ENCODE assay signal across 26 mouse cellular contexts in the genomic region with DNA sequence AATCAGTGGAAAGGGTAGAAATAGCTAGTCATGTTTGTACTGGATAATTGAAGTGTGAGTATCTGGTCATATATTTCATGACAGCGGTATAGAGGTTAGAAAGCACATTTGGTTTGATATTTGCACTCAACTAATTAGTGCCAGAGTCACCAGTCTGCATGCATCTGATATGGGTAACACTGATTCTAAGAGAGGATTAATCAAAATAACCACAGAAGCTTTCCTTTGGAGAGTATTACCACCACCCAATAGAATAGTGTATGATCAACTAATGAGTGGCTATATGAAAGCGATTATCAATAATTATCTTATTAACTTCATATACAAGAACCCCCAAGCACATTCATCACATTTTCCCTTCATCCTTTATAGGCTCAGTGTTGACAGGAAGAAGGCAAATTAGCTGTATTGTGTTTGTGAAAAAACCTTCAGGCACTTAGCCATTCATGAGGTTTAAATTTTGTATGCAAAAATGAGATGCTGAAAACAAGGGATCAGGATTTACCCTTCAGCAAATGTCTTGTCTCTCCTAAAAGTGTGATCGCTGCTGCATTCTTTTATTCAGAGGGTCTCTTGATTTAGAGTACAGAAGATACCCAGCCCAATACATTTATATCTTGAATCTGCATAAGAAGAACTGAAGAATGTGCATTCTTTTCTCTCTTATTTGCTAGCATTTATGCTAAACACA.
A peak's percentile ranks its signal among the peaks of the same experiment; 100 is the strongest.
DNase-seq lines count a peak whose midpoint lies in the region; ATAC-seq and TF ChIP-seq lines count a peak whose summit lies in the region.
"Had no signal": no experiment of that assay in that cellular context is flagged by ENCODE, and none has a peak within 500 bp of the region (broad histone marks: within the 10 kb centered on the region; RNA-seq: fewer than 3 reads in every experiment).

No protein-coding gene starts in this region.

- H3K9me3 ChIP-seq in forebrain, embryonic 13.5 days (replicated peaks) = no peaks in the 10 kb centered on the region
- H3K9me3 ChIP-seq in forebrain, embryonic 12.5 days = no peaks in the 10 kb centered on the region
- H3K9me3 ChIP-seq in forebrain, embryonic 16.5 days (ENCODE audit: control insufficient read depth, low read length) = no peaks in the 10 kb centered on the region
- H3K9me3 ChIP-seq in forebrain, postnatal 0 days (ENCODE audit: low read length) = no peaks in the 10 kb centered on the region
- H3K9me3 ChIP-seq in midbrain, embryonic 15.5 days = no peaks in the 10 kb centered on the region
- H3K9me3 ChIP-seq in midbrain, embryonic 11.5 days (ENCODE audit: control insufficient read depth, low read length) = no peaks in the 10 kb centered on the region
- H3K9me3 ChIP-seq: embryonic facial prominence, embryonic 12.5 days; embryonic facial prominence, embryonic 15.5 days; heart, embryonic 12.5 days; heart, embryonic 15.5 days; hindbrain, embryonic 10.5 days; hindbrain, embryonic 13.5 days; intestine, embryonic 15.5 days had no signal

- H3K27me3 ChIP-seq in forebrain, embryonic 13.5 days = no peaks in the 10 kb centered on the region
- H3K27me3 ChIP-seq in forebrain, embryonic 12.5 days = no peaks in the 10 kb centered on the region
- H3K27me3 ChIP-seq in forebrain, embryonic 16.5 days (replicated peaks; ENCODE audit: control insufficient read depth, insufficient read depth, low read length) = no peaks in the 10 kb centered on the region
- no peaks in the 10 kb centered on the region for H3K27me3 ChIP-seq in forebrain, postnatal 0 days (ENCODE audit: insufficient read depth, low read length)
- no peaks in the 10 kb centered on the region for H3K27me3 ChIP-seq in midbrain, embryonic 15.5 days (replicated peaks)
- no peaks in the 10 kb centered on the region for H3K27me3 ChIP-seq in midbrain, embryonic 11.5 days (ENCODE audit: control insufficient read depth, insufficient read depth, low read length)
- H3K27me3 ChIP-seq: embryonic facial prominence, embryonic 12.5 days; embryonic facial prominence, embryonic 15.5 days; heart, embryonic 12.5 days; heart, embryonic 15.5 days; hindbrain, embryonic 13.5 days; intestine, embryonic 15.5 days had no signal

- no peak overlapping the region for H3K4me2 ChIP-seq in forebrain, embryonic 13.5 days
- no peak overlapping the region for H3K4me2 ChIP-seq in forebrain, embryonic 12.5 days
- no peak overlapping the region for H3K4me2 ChIP-seq in forebrain, embryonic 16.5 days (ENCODE audit: low read length)
- H3K4me2 ChIP-seq in forebrain, postnatal 0 days (ENCODE audit: low read depth) = no peak overlapping the region
- H3K4me2 ChIP-seq in midbrain, embryonic 15.5 days = no peak overlapping the region
- H3K4me2 ChIP-seq in midbrain, embryonic 11.5 days = no peak overlapping the region
- H3K4me2 ChIP-seq: embryonic facial prominence, embryonic 12.5 days; embryonic facial prominence, embryonic 15.5 days; heart, embryonic 12.5 days; heart, embryonic 15.5 days; hindbrain, embryonic 13.5 days; intestine, embryonic 15.5 days had no signal

- 57% methylated on average over 3 of the region's 3 CpGs for WGBS in forebrain, embryonic 13.5 days
- WGBS in forebrain, embryonic 12.5 days = 54% methylated on average over 3 of the region's 3 CpGs
- 51% methylated on average over 3 of the region's 3 CpGs for WGBS in forebrain, embryonic 16.5 days
- 50% methylated on average over 3 of the region's 3 CpGs for WGBS in forebrain, postnatal 0 days
- 59% methylated on average over 3 of the region's 3 CpGs for WGBS in midbrain, embryonic 15.5 days
- 78% methylated on average over 3 of the region's 3 CpGs for WGBS in midbrain, embryonic 11.5 days

- no peak overlapping the region for H3K4me3 ChIP-seq in forebrain, embryonic 13.5 days
- no peak overlapping the region for H3K4me3 ChIP-seq in forebrain, embryonic 12.5 days (replicated peaks)
- no peak overlapping the region for H3K4me3 ChIP-seq in forebrain, embryonic 16.5 days (replicated peaks; ENCODE audit: low read length)
- no peak overlapping the region for H3K4me3 ChIP-seq in forebrain, postnatal 0 days (ENCODE audit: low read depth, low read length)
- no peak overlapping the region for H3K4me3 ChIP-seq in midbrain, embryonic 15.5 days
- H3K4me3 ChIP-seq in midbrain, embryonic 11.5 days (ENCODE audit: low read depth, low read length) = no peak overlapping the region
- H3K4me3 ChIP-seq: embryonic facial prominence, embryonic 12.5 days; embryonic facial prominence, embryonic 15.5 days; erythroblast, embryonic 14.5 days; heart, embryonic 12.5 days; heart, embryonic 15.5 days; hindbrain, embryonic 10.5 days; hindbrain, embryonic 13.5 days; intestine, embryonic 15.5 days had no signal

- no peak overlapping the region for H3K9ac ChIP-seq in forebrain, embryonic 13.5 days
- no peak overlapping the region for H3K9ac ChIP-seq in forebrain, embryonic 12.5 days
- no peak overlapping the region for H3K9ac ChIP-seq in forebrain, embryonic 16.5 days (replicated peaks; ENCODE audit: low read depth, low read length)
- H3K9ac ChIP-seq in forebrain, postnatal 0 days = no peak overlapping the region
- H3K9ac ChIP-seq in midbrain, embryonic 15.5 days = no peak overlapping the region
- no peak overlapping the region for H3K9ac ChIP-seq in midbrain, embryonic 11.5 days (ENCODE audit: low read length)
- H3K9ac ChIP-seq: embryonic facial prominence, embryonic 12.5 days; embryonic facial prominence, embryonic 15.5 days; heart, embryonic 12.5 days; heart, embryonic 15.5 days; hindbrain, embryonic 13.5 days; intestine, embryonic 15.5 days had no signal

- no peaks in the 10 kb centered on the region for H3K4me1 ChIP-seq in forebrain, embryonic 13.5 days
- H3K4me1 ChIP-seq in forebrain, embryonic 12.5 days = no peaks in the 10 kb centered on the region
- no peaks in the 10 kb centered on the region for H3K4me1 ChIP-seq in forebrain, embryonic 16.5 days (replicated peaks; ENCODE audit: control insufficient read depth, insufficient read depth, low read length)
- H3K4me1 ChIP-seq in forebrain, postnatal 0 days (ENCODE audit: insufficient read depth) = no peaks in the 10 kb centered on the region
- peaks cover 2% of the 10 kb centered on the region; the same call in 1 of the 2 replicates for H3K4me1 ChIP-seq in midbrain, embryonic 15.5 days
- H3K4me1 ChIP-seq in midbrain, embryonic 11.5 days (ENCODE audit: control insufficient read depth, insufficient read depth, low read length) = no peaks in the 10 kb centered on the region
- H3K4me1 ChIP-seq: embryonic facial prominence, embryonic 12.5 days; embryonic facial prominence, embryonic 15.5 days; heart, embryonic 12.5 days; heart, embryonic 15.5 days; hindbrain, embryonic 10.5 days; hindbrain, embryonic 13.5 days; intestine, embryonic 15.5 days had no signal

- TF ChIP-seq CTCF in forebrain, postnatal 0 days (IDR thresholded peaks at IDR 0.05; ENCODE audit: low read depth) = no peak

- peak; percentile 78; the same call in 1 of the 2 replicates for ATAC-seq in forebrain, embryonic 13.5 days
- ATAC-seq in forebrain, embryonic 12.5 days (ENCODE audit: low FRiP score) = no peak
- peak; percentile 33 for ATAC-seq in forebrain, embryonic 16.5 days
- ATAC-seq in forebrain, postnatal 0 days = no peak
- 0 out of 2 replicates have a peak, but pooled peaks have one; percentile 48 for ATAC-seq in midbrain, embryonic 15.5 days (replicated peaks)
- ATAC-seq in midbrain, embryonic 11.5 days (ENCODE audit: low FRiP score) = no peak
- ATAC-seq: hindbrain, embryonic 16.5 days; intestine, embryonic 15.5 days had no signal

- no peak for DNase-seq in forebrain, postnatal 0 days
- DNase-seq in midbrain, embryonic 11.5 days (ENCODE audit: low spot score, missing footprints) = no peak
- DNase-seq: adrenal gland, postnatal 10 days; adrenal gland, postnatal 36 days; cerebellum, adult 11 months; cerebellum, adult 2 months; cerebellum, adult 9-11 months; cerebellum, postnatal 25 days; gastrocnemius, postnatal 25 days; heart, adult 18-20 months; heart, postnatal 10 days; heart, postnatal 36 days; kidney, adult 11 months had no signal

- no peaks in the 10 kb centered on the region for H3K36me3 ChIP-seq in forebrain, embryonic 13.5 days (ENCODE audit: poor library complexity, severe bottlenecking)
- no peaks in the 10 kb centered on the region for H3K36me3 ChIP-seq in forebrain, embryonic 12.5 days (replicated peaks)
- H3K36me3 ChIP-seq in forebrain, embryonic 16.5 days (ENCODE audit: control insufficient read depth, insufficient read depth) = no peaks in the 10 kb centered on the region
- no peaks in the 10 kb centered on the region for H3K36me3 ChIP-seq in forebrain, postnatal 0 days (ENCODE audit: insufficient read depth)
- no peaks in the 10 kb centered on the region for H3K36me3 ChIP-seq in midbrain, embryonic 15.5 days (replicated peaks)
- no peaks in the 10 kb centered on the region for H3K36me3 ChIP-seq in midbrain, embryonic 11.5 days (ENCODE audit: control insufficient read depth, insufficient read depth, low read length)
- H3K36me3 ChIP-seq: embryonic facial prominence, embryonic 12.5 days; embryonic facial prominence, embryonic 15.5 days; heart, embryonic 12.5 days; heart, embryonic 15.5 days; hindbrain, embryonic 10.5 days; hindbrain, embryonic 13.5 days; intestine, embryonic 15.5 days had no signal

- no peak overlapping the region for H3K27ac ChIP-seq in forebrain, embryonic 13.5 days
- H3K27ac ChIP-seq in forebrain, embryonic 12.5 days = no peak overlapping the region
- no peak overlapping the region for H3K27ac ChIP-seq in forebrain, embryonic 16.5 days (ENCODE audit: low read length)
- no peak overlapping the region for H3K27ac ChIP-seq in forebrain, postnatal 0 days (ENCODE audit: low read depth, low read length)
- H3K27ac ChIP-seq in midbrain, embryonic 15.5 days = no peak overlapping the region
- no peak overlapping the region for H3K27ac ChIP-seq in midbrain, embryonic 11.5 days (ENCODE audit: low read depth, low read length)
- H3K27ac ChIP-seq: embryonic facial prominence, embryonic 12.5 days; embryonic facial prominence, embryonic 15.5 days; heart, embryonic 15.5 days; hindbrain, embryonic 10.5 days; hindbrain, embryonic 13.5 days; intestine, embryonic 15.5 days had no signal

Comparison
In these comparisons a context has a peak if more than half of its experiments do, and no peak if none do; other contexts are left out.
1. ATAC-seq: peak in forebrain, embryonic 13.5 days (single experiment), forebrain, embryonic 16.5 days (single experiment) and midbrain, embryonic 15.5 days (single experiment); none in forebrain, embryonic 12.5 days (single experiment), forebrain, postnatal 0 days (single experiment) and midbrain, embryonic 11.5 days (single experiment).